Mouse (Mus musculus) kidney, postnatal 0 days (tissue): ENCODE results near the gene Usp22. TPM values are rescaled to one million over a fixed set of nuclear protein-coding genes. Genes with fewer than 3 reads are reported as not detected.

Experiments
- ATAC-seq: fragments of 200-750 bp; cut with Nextera tagmentation; replicated peaks from 2 replicates; pipeline ENCODE4 v1.8.0; 2017; ENCODE audit warnings: low read depth, moderate number of reproducible peaks, moderate TSS enrichment, moderate library complexity; ENCODE audit not compliant: low FRiP score
- DNase-seq: peaks from one replicate; pipeline ENCODE4 v3.0.0-alpha.2; 2016; ENCODE audit warnings: low spot score
- H3K27ac ChIP-seq: fragments of 300-500 bp; sonication (generic); 2 replicates; pipeline ENCODE4 v1.5.1; 2014; ENCODE audit warnings: mild to moderate bottlenecking
- H3K27me3 ChIP-seq: fragments of 300-500 bp; sonication (generic); 2 replicates; pipeline ENCODE4 v1.6.1; 2014; ENCODE audit warnings: low read length, mixed read lengths; ENCODE audit not compliant: insufficient read depth
- H3K36me3 ChIP-seq: fragments of 300-500 bp; sonication (generic); 2 replicates; pipeline ENCODE4 v1.6.1; 2014; ENCODE audit warnings: low read length, mixed read lengths; ENCODE audit not compliant: insufficient read depth
- H3K4me1 ChIP-seq: fragments of 300-500 bp; sonication (generic); replicated peaks from 2 replicates; pipeline ENCODE4 v1.6.1; 2014; ENCODE audit warnings: antibody characterized with exemption, low read length, mixed read lengths; ENCODE audit not compliant: insufficient read depth
- H3K4me2 ChIP-seq: fragments of 300-500 bp; sonication (generic); 2 replicates; pipeline ENCODE4 v1.6.1; 2014; ENCODE audit warnings: mild to moderate bottlenecking, low read length, moderate library complexity, mixed read lengths
- H3K4me3 ChIP-seq: fragments of 300-500 bp; sonication (generic); replicated peaks from 2 replicates; pipeline ENCODE4 v1.5.1; 2014; ENCODE audit warnings: low read depth, low read length
- H3K9ac ChIP-seq: fragments of 300-500 bp; sonication (generic); 2 replicates; pipeline ENCODE4 v1.6.1; 2014; ENCODE audit warnings: low read depth, low read length
- H3K9me3 ChIP-seq: fragments of 300-500 bp; sonication (generic); replicated peaks from 2 replicates; pipeline ENCODE4 v1.6.1; 2016; ENCODE audit warnings: low read length, inconsistent platforms, mixed read lengths
- CTCF ChIP-seq: IDR thresholded peaks from 2 replicates; pipeline ENCODE4 v1.5.1; 2016; ENCODE audit warnings: antibody characterized with exemption, low read depth, mild to moderate bottlenecking, moderate library complexity
- WGBS: fragments of 180-500 bp; shearing (Covaris S2); extraction: QIAGEN DNeasy Blood & Tissue Kit; methylation state at CpG from one replicate; pipeline ENCODE4 v1.1.7; 2014; 5-methylcytosine and 5-hydroxymethylcytosine counted together
- polyA plus RNA-seq: library from polyadenylated mRNA; unstranded; fragments of >200 nt; fragmentation: Nextera tagmentation; extraction: Ambion mirVana; gene quantifications from 2 replicates; pipeline ENCODE4 v1.2.1, GENCODE M21; 2015

Gene Usp22
- polyA plus RNA-seq, 1 experiment from 2014 or later = 73.0 TPM

- Histone ChIP-seq H3K36me3 (no peaks in the 10 kb centered on the region), H3K9me3 (no peaks in the 10 kb centered on the region), H3K4me3 (no peak overlapping the region), H3K9ac (no peak overlapping the region), H3K4me2 (no peak overlapping the region), H3K4me1 (no peaks in the 10 kb centered on the region), H3K27me3 (no peaks in the 10 kb centered on the region), H3K27ac (no peak overlapping the region)
- TF ChIP-seq CTCF = no peak
- no peak for DNase-seq
- no peak for ATAC-seq
- WGBS = 87% methylated on average over 5 of the region's 5 CpGs
Measured at GRCm38 (mm10) chr11:61125970-61126369, 48.9 kb downstream of the Usp22 start.

GRCm38 (mm10) chr11:61123886-61124285, 51.0 kb downstream of the Usp22 start:
- no peaks in the 10 kb centered on the region for H3K36me3 ChIP-seq
- WGBS = 68% methylated on average over 3 of the region's 3 CpGs
- no peak overlapping the region for H3K9ac ChIP-seq
- DNase-seq (no peak), ATAC-seq (no peak)
- no peak overlapping the region for H3K4me3 ChIP-seq
- no peaks in the 10 kb centered on the region for H3K27me3 ChIP-seq
- H3K27ac ChIP-seq = no peak overlapping the region
- H3K4me1 ChIP-seq = no peaks in the 10 kb centered on the region
- H3K4me2 ChIP-seq = no peak overlapping the region
- TF ChIP-seq CTCF = no peak
- no peaks in the 10 kb centered on the region for H3K9me3 ChIP-seq

GRCm38 (mm10) chr11:61122769-61123288, 52.0 kb downstream of the Usp22 start:
- Histone ChIP-seq H3K9me3 (no peaks in the 10 kb centered on the region), H3K27me3 (no peaks in the 10 kb centered on the region), H3K36me3 (no peaks in the 10 kb centered on the region), H3K9ac (no peak overlapping the region), H3K4me3 (no peak overlapping the region), H3K4me2 (no peak overlapping the region), H3K4me1 (no peaks in the 10 kb centered on the region), H3K27ac (no peak overlapping the region)
- ATAC-seq (no peak), DNase-seq (no peak)
- WGBS = 77% methylated on average over 8 of the region's 8 CpGs
- no peak for TF ChIP-seq CTCF

- Histone ChIP-seq H3K4me3 (no peak overlapping the region), H3K27me3 (no peaks in the 10 kb centered on the region), H3K9me3 (no peaks in the 10 kb centered on the region), H3K36me3 (no peaks in the 10 kb centered on the region), H3K27ac (no peak overlapping the region), H3K9ac (no peak overlapping the region), H3K4me1 (no peaks in the 10 kb centered on the region), H3K4me2 (no peak overlapping the region)
- no peak for ATAC-seq
- TF ChIP-seq CTCF = no peak
- WGBS = 90% methylated on average over 9 of the region's 9 CpGs
- DNase-seq = no peak
Measured at GRCm38 (mm10) chr11:61122283-61122768, 52.5 kb downstream of the Usp22 start.

- Histone ChIP-seq H3K4me1 (no peaks in the 10 kb centered on the region), H3K27me3 (no peaks in the 10 kb centered on the region), H3K36me3 (no peaks in the 10 kb centered on the region), H3K4me2 (no peak overlapping the region), H3K4me3 (no peak overlapping the region), H3K9ac (no peak overlapping the region), H3K9me3 (no peaks in the 10 kb centered on the region), H3K27ac (no peak overlapping the region)
- no peak for DNase-seq
- 87% methylated on average over 3 of the region's 3 CpGs for WGBS
- no peak for TF ChIP-seq CTCF
- no peak for ATAC-seq
Measured at GRCm38 (mm10) chr11:61119996-61120583, 54.8 kb downstream of the Usp22 start.

- 63% methylated on average over 8 of the region's 8 CpGs for WGBS
- Histone ChIP-seq H3K27ac (no peak overlapping the region), H3K4me3 (no peak overlapping the region), H3K4me1 (no peaks in the 10 kb centered on the region), H3K4me2 (no peak overlapping the region), H3K9ac (no peak overlapping the region), H3K27me3 (no peaks in the 10 kb centered on the region), H3K9me3 (no peaks in the 10 kb centered on the region), H3K36me3 (no peaks in the 10 kb centered on the region)
- no peak for ATAC-seq
- no peak for TF ChIP-seq CTCF
- no peak for DNase-seq
Measured at GRCm38 (mm10) chr11:61116226-61116625, 58.6 kb downstream of the Usp22 start.
